Mouse (Mus musculus): ENCODE measurements at regions not wholly inside any gene's neighbourhood (a gene's known extent, or its start where the extent isn't known, plus 50 kb on each side); places are given as distances from the start of the nearest gene placed in this dataset.

GRCm38 (mm10) chr8:34605031-34605430 lies 493.5 kb upstream of the Gm10131 start:
- TF ChIP-seq CTCF (conservative IDR thresholded peaks at IDR 0.05; ENCODE audit: insufficient read depth, insufficient read length, low read depth, low read length) (no peak), POLR2A (IDR thresholded peaks at IDR 0.05; ENCODE audit: low read depth, low read length) (no peak)
